Mouse (Mus musculus) c-Kit-positive CD71-positive TER-119-negative erythroid progenitor cells, embryonic 14.5 days (primary cell): Measurements from ENCODE around the gene Banf2.

Experiments used
- DNase-seq: peaks from one replicate; pipeline ENCODE4 v3.0.0-alpha.2; 2013; ENCODE audit warnings: low read depth

Banf2 gene

GRCm38 (mm10) chr2:144101463-144101961 lies 68.7 kb downstream of the Banf2 start:
- DNase-seq, result no peak

GRCm38 (mm10) chr2:144107374-144107773 lies 74.5 kb downstream of the Banf2 start:
- DNase-seq, result no peak

GRCm38 (mm10) chr2:144107810-144108209 lies 75.0 kb downstream of the Banf2 start:
- no peak for DNase-seq

GRCm38 (mm10) chr2:144108376-144108775 lies 75.5 kb downstream of the Banf2 start:
- no peak for DNase-seq

GRCm38 (mm10) chr2:144111966-144112365 lies 79.1 kb downstream of the Banf2 start:
- no peak for DNase-seq

GRCm38 (mm10) chr2:144112666-144113065 lies 79.8 kb downstream of the Banf2 start:
- DNase-seq, result no peak

- DNase-seq, result no peak
These were observed 85.2 kb downstream of the Banf2 start for GRCm38 (mm10) chr2:144118061-144118460.

- DNase-seq, result no peak
These were observed 87.4 kb downstream of the Banf2 start for GRCm38 (mm10) chr2:144120186-144120823.

GRCm38 (mm10) chr2:144122068-144122467 lies 89.2 kb downstream of the Banf2 start:
- no peak for DNase-seq
